Mouse (Mus musculus) thymus, adult 2 months (tissue): Measurements from ENCODE around the gene Apoa4. TPM values are rescaled to one million over a fixed set of nuclear protein-coding genes. Genes with fewer than 3 reads are reported as not detected.
A peak's percentile ranks its signal among the peaks of the same experiment; 100 is the strongest.

ENCODE experiments used
- DNase-seq: peaks from one replicate; pipeline ENCODE4 v3.0.0; 2021
- H3K27ac ChIP-seq: fragments of 200-500 bp; 2 replicates; pipeline ENCODE4 v1.5.1; 2012; ENCODE audit warnings: low read length, control low read depth; ENCODE audit not compliant: control insufficient read depth, insufficient read depth
- H3K27me3 ChIP-seq: fragments of 200-500 bp; 2 replicates; pipeline ENCODE4 v1.6.1; 2012; ENCODE audit warnings: mild to moderate bottlenecking, low read length, moderate library complexity, mixed read lengths; ENCODE audit not compliant: control insufficient read depth, insufficient read depth
- H3K36me3 ChIP-seq: fragments of 200-500 bp; 2 replicates; pipeline ENCODE4 v1.6.1; 2012; ENCODE audit warnings: mild to moderate bottlenecking, low read length, moderate library complexity; ENCODE audit not compliant: control insufficient read depth, insufficient read depth
- H3K4me1 ChIP-seq: fragments of 200-500 bp; replicated peaks from 2 replicates; pipeline ENCODE4 v1.6.1; 2012; ENCODE audit warnings: low read length; ENCODE audit not compliant: control insufficient read depth, insufficient read depth
- H3K4me3 ChIP-seq: fragments of 200-500 bp; 2 replicates; pipeline ENCODE4 v1.5.1; 2012; ENCODE audit warnings: mild to moderate bottlenecking, low read length, control low read depth, moderate library complexity; ENCODE audit not compliant: control insufficient read depth, insufficient read depth
- CTCF ChIP-seq: fragments of 200-500 bp; IDR thresholded peaks from 2 replicates; pipeline ENCODE4 v1.5.1; 2012; ENCODE audit warnings: mild to moderate bottlenecking, control low read depth, low read length, moderate library complexity, borderline replicate concordance; ENCODE audit not compliant: control insufficient read depth, poor library complexity, insufficient read depth; ENCODE audit errors: extremely low read depth
- POLR2A ChIP-seq: fragments of 200-500 bp; IDR thresholded peaks from 2 replicates; pipeline ENCODE4 v1.6.1; 2012; ENCODE audit warnings: mild to moderate bottlenecking, low read length, control low read depth, moderate library complexity; ENCODE audit not compliant: control insufficient read depth, poor library complexity, insufficient read depth; ENCODE audit errors: extremely low read depth
- WGBS: fragments of 180-500 bp; shearing (Covaris S2); methylation state at CpG from one replicate; pipeline ENCODE4 v1.1.7; 2018; 5-methylcytosine and 5-hydroxymethylcytosine counted together
- polyA plus RNA-seq: library from polyadenylated mRNA; depleted of rRNA; stranded (reverse); fragments of >200 nt; gene quantifications from 2 replicates; pipeline ENCODE4 v1.2.3, GENCODE M21; 2012

Gene Apoa4
- polyA plus RNA-seq, 1 experiment, result 8.2 TPM

GRCm38 (mm10) chr9:46261131-46261530 lies 20.6 kb downstream of the Apoa4 start:
- DNase-seq, result no peak

DNA sequence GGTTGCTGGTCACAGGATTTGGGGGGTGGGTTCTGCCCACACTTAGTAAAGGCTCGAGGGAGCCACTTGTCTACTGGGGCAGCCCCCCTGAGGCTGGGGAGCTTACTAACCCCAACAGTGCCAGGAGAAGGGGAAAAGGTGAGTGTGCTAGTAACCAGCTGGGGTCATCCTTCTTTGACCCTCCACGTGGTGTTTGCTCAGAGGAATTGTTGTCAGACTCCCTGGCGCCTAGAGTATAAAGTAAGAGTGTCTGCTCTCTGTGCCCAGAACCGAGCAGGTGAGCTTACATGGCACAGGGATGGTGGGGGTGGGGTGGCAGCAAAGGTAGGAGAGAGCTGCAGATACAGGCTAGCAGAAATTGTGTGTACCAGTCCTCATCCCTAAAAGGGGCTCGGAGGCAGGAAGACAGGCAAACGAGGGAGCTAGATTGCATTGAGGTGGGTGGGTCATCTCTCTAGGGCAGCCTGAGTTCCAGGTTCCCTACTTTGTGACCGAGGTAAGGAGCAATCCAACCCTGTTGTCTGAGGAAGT lies 27.9 kb downstream of the Apoa4 start, which contains the start of gene Apoa5:
Gene Apoa5, plus strand, starts transcription at position 291 of the 531 bp plus-strand sequence.
- H3K4me1 ChIP-seq, result peaks cover 3% of the 10 kb centered on the region
- H3K27ac ChIP-seq, result no peak within 1 kb of the TSS
- H3K27me3 ChIP-seq, result no peaks in the 10 kb centered on the region; the same call in 1 of the 2 replicates
- TF ChIP-seq POLR2A, result no peak
- no peak for TF ChIP-seq CTCF
- no peaks in the 10 kb centered on the region for H3K36me3 ChIP-seq
- H3K4me3 ChIP-seq, result no peak within 1 kb of the TSS
- no peak for DNase-seq
- 66% methylated on average over 7 of the region's 7 CpGs for WGBS

More at GRCm38 (mm10) chr9:46261131-46261530, 20.6 kb downstream of the Apoa4 start:
- Histone ChIP-seq H3K4me1 (no peaks in the 10 kb centered on the region), H3K4me3 (no peak overlapping the region), H3K36me3 (no peaks in the 10 kb centered on the region), H3K27ac (no peak overlapping the region), H3K27me3 (no peaks in the 10 kb centered on the region)
- TF ChIP-seq POLR2A (no peak), CTCF (no peak)
- 88% methylated on average over 7 of the region's 7 CpGs for WGBS

DNA sequence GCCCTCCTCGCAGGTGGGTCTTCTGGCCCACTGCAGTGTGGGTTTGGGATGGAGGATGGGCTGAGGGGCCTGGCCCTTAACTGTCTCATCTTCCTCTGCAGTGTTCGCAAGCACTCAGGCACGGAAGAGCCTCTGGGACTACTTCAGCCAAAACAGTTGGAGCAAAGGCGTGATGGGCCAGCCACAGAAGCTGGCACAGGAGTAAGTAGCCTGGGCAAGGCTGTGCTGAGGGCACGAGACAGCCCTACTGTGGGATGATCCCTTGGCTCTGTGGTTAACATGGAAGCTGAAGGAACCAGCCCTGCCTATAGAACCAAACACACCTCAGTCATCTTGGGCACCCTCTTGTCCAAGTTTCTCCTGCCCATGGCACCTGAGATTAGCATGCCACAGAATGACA lies 28.6 kb downstream of the Apoa4 start:
- Histone ChIP-seq H3K27ac (no peak overlapping the region), H3K27me3 (no peaks in the 10 kb centered on the region; the same call in 1 of the 2 replicates)
- TF ChIP-seq POLR2A (no peak), CTCF (no peak)

GRCm38 (mm10) chr9:46270782-46271181 lies 30.3 kb downstream of the Apoa4 start:
- 98% methylated on average over 4 of the region's 4 CpGs for WGBS
- peaks cover 8% of the 10 kb centered on the region for H3K4me1 ChIP-seq

More for the DNA sequence above, 28.6 kb downstream of the Apoa4 start:
- H3K4me1 ChIP-seq, result peaks cover 8% of the 10 kb centered on the region
- DNase-seq, result no peak
- no peak overlapping the region for H3K4me3 ChIP-seq
- H3K36me3 ChIP-seq, result no peaks in the 10 kb centered on the region
- 93% methylated on average over 5 of the region's 5 CpGs for WGBS

GRCm38 (mm10) chr9:46272070-46272469 lies 31.6 kb downstream of the Apoa4 start:
- Histone ChIP-seq H3K4me3 (no peak overlapping the region), H3K27ac (no peak overlapping the region), H3K4me1 (peaks cover 8% of the 10 kb centered on the region), H3K27me3 (no peaks in the 10 kb centered on the region; the same call in 1 of the 2 replicates), H3K36me3 (peaks cover 18% of the 10 kb centered on the region)
- no peak for TF ChIP-seq CTCF
- no peak for TF ChIP-seq POLR2A
- 32% methylated on average over 9 of the region's 9 CpGs for WGBS
- DNase-seq, result peak; percentile 12

More at GRCm38 (mm10) chr9:46270782-46271181, 30.3 kb downstream of the Apoa4 start:
- H3K27me3 ChIP-seq, result no peaks in the 10 kb centered on the region; the same call in 1 of the 2 replicates
- H3K4me3 ChIP-seq, result no peak overlapping the region
- TF ChIP-seq CTCF (no peak), POLR2A (no peak)
- H3K36me3 ChIP-seq, result peaks cover 6% of the 10 kb centered on the region
- no peak overlapping the region for H3K27ac ChIP-seq
- no peak for DNase-seq

- TF ChIP-seq CTCF (0 out of 2 replicates have a peak, but pooled peaks have one; percentile 17), POLR2A (peak; percentile 77)
- peaks cover 26% of the 10 kb centered on the region for H3K36me3 ChIP-seq
- no peak within 1 kb of the TSS; the same call in 1 of the 2 replicates for H3K27ac ChIP-seq
- DNase-seq, result peak; percentile 89
- no peaks in the 10 kb centered on the region for H3K27me3 ChIP-seq
- WGBS, result 4% methylated on average over 45 of the region's 45 CpGs
- peaks cover 8% of the 10 kb centered on the region for H3K4me1 ChIP-seq
- H3K4me3 ChIP-seq, result peak within 1 kb of the TSS; percentile 92
Observed at GRCm38 (mm10) chr9:46272677-46273454, 32.4 kb downstream of the Apoa4 start, which contains the start of gene Zpr1. Zpr1 (plus strand) TSS chr9:46273064.

GRCm38 (mm10) chr9:46274494-46274893 lies 34.0 kb downstream of the Apoa4 start:
- Histone ChIP-seq H3K4me1 (peaks cover 8% of the 10 kb centered on the region), H3K4me3 (no peak overlapping the region), H3K27ac (no peak overlapping the region), H3K36me3 (peaks cover 32% of the 10 kb centered on the region), H3K27me3 (no peaks in the 10 kb centered on the region)
- TF ChIP-seq CTCF, result no peak
- no peak for TF ChIP-seq POLR2A
- WGBS, result 97% methylated on average over 9 of the region's 9 CpGs
- no peak for DNase-seq
